Mouse (Mus musculus): ENCODE results near the gene Crot. TPM values are rescaled to one million over a fixed set of nuclear protein-coding genes. Genes with fewer than 3 reads are reported as not detected.

Gene Crot
- total RNA-seq, 2 experiments from 2014 or later = 24.1 to 26.5 TPM

Other genes starting within 250 kb of the Crot start
- 1 to 10 TPM; 2.8 to 3.6 TPM for gene Abcb1b, start 199.2 kb downstream of the Crot start, total RNA-seq (2021)
- 1 to 10 TPM; 5.3 to 5.9 TPM for gene Abcb4, start 103.6 kb downstream of the Crot start, total RNA-seq (2021)
- gene Tmem243, start 103.3 kb upstream of the Crot start, total RNA-seq (2021) = 10 to 100 TPM in 1 of 2 experiments, 1 to 10 TPM in 1; 9.9 to 11.7 TPM
- 10 to 100 TPM; 49.0 to 50.2 TPM for gene Dmtf1, start 164.5 kb upstream of the Crot start, total RNA-seq (2021)